Mouse (Mus musculus) stomach, postnatal 0 days (tissue): ENCODE results near the gene Fam53b.

ENCODE experiments used
- CTCF ChIP-seq: IDR thresholded peaks from 2 replicates; pipeline ENCODE4 v1.5.1; 2016; ENCODE audit warnings: antibody characterized with exemption, low read depth, mild to moderate bottlenecking, moderate library complexity
- EP300 ChIP-seq: optimal IDR thresholded peaks from 2 replicates; pipeline ENCODE3; 2016; ENCODE audit warnings: antibody characterized with exemption

- TF ChIP-seq CTCF (no peak), EP300 (no peak)
Measured at GRCm38 (mm10) chr7:132758875-132759274, 54.8 kb downstream of the Fam53b start.
